Mouse (Mus musculus) kidney, postnatal 36 days (tissue): ENCODE data around the gene Ubr1.
"Not testable (repeated sequence)": the region's sequence is repeated elsewhere in the genome, so short reads cannot be mapped to it uniquely, and the experiment has no call there.

Experiments
- DNase-seq, 2 experiments: peaks; one replicate each; pipeline ENCODE4 v3.0.0; 2021 to 2022; ENCODE audit warnings: mixed read lengths in 2 of 2

Ubr1 gene

GRCm38 (mm10) chr2:120972964-120973363 lies 2.4 kb upstream of the Ubr1 start:
- peak; percentile 13 to 21 for DNase-seq

- DNase-seq, result not testable (repeated sequence)
These were observed 1.7 kb upstream of the Ubr1 start for GRCm38 (mm10) chr2:120972257-120972656.

- no peak for DNase-seq
These were observed 1.3 kb upstream of the Ubr1 start for GRCm38 (mm10) chr2:120971766-120972165.

- DNase-seq, result peak in 1 of 2 experiments; percentile 29
These were observed 423 bp downstream of the Ubr1 start for GRCm38 (mm10) chr2:120970045-120970539.

GRCm38 (mm10) chr2:120965486-120965885 lies 5.0 kb downstream of the Ubr1 start:
- DNase-seq, result no peak

GRCm38 (mm10) chr2:120963110-120963509 lies 7.4 kb downstream of the Ubr1 start:
- DNase-seq, result no peak

- DNase-seq, result no peak
These were observed 10.3 kb downstream of the Ubr1 start for GRCm38 (mm10) chr2:120960261-120960660.

- no peak for DNase-seq
These were observed 10.7 kb downstream of the Ubr1 start for GRCm38 (mm10) chr2:120959827-120960226.

- no peak for DNase-seq
These were observed 11.2 kb downstream of the Ubr1 start for GRCm38 (mm10) chr2:120959363-120959762.

GRCm38 (mm10) chr2:120952176-120952938 lies 18.2 kb downstream of the Ubr1 start:
- DNase-seq, result no peak

- DNase-seq, result peak; percentile 60 to 66
These were observed 19.3 kb downstream of the Ubr1 start for GRCm38 (mm10) chr2:120951208-120951607.

GRCm38 (mm10) chr2:120933038-120933437 lies 37.5 kb downstream of the Ubr1 start:
- no peak for DNase-seq

GRCm38 (mm10) chr2:120909556-120909955 lies 61.0 kb downstream of the Ubr1 start:
- peak; percentile 13 to 16 for DNase-seq

GRCm38 (mm10) chr2:120896361-120896760 lies 74.2 kb downstream of the Ubr1 start:
- DNase-seq, result no peak

- no peak for DNase-seq
These were observed 82.9 kb downstream of the Ubr1 start for GRCm38 (mm10) chr2:120887601-120888000.

GRCm38 (mm10) chr2:120873192-120873591 lies 97.3 kb downstream of the Ubr1 start:
- DNase-seq, result no peak

- DNase-seq, result peak; percentile 43 to 48
These were observed 98.8 kb downstream of the Ubr1 start for GRCm38 (mm10) chr2:120871447-120872336.

- no peak for DNase-seq
These were observed 103.2 kb downstream of the Ubr1 start for GRCm38 (mm10) chr2:120867336-120867735.

GRCm38 (mm10) chr2:120866561-120866960 lies 104.0 kb downstream of the Ubr1 start:
- DNase-seq, result peak in 1 of 2 experiments; percentile 72

GRCm38 (mm10) chr2:120863389-120863788 lies 107.1 kb downstream of the Ubr1 start:
- DNase-seq, result no peak

- no peak for DNase-seq
These were observed 109.8 kb downstream of the Ubr1 start for GRCm38 (mm10) chr2:120860699-120861098.

GRCm38 (mm10) chr2:120858131-120858530 lies 112.4 kb downstream of the Ubr1 start:
- peak; percentile 44 to 53 for DNase-seq

GRCm38 (mm10) chr2:120853151-120853550 lies 117.4 kb downstream of the Ubr1 start:
- peak; percentile 50 to 71 for DNase-seq
